Mouse (Mus musculus): ENCODE data around the gene Arid5b.

The Arid5b gene

DNA sequence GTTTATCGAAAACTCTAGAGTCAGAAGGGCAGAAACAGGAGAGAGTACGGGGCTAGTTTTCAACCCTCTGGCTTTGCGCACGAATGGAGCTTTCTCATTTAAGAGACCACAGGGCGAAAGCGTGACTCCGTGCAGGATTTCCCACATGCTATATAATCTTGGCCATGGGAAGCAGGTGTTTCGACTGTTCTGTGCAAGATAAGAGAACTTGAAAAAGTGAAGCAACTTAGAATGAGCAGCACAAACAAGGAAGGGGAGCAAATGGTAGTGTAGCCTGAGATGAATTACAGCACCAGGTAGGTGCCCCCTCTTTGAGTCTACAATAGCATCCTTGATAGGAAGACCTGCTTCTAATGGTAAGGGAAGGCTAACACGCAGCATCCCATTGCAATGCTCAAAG, 118.8 kb downstream of the Arid5b start:
- DNase-seq = no peak

DNA sequence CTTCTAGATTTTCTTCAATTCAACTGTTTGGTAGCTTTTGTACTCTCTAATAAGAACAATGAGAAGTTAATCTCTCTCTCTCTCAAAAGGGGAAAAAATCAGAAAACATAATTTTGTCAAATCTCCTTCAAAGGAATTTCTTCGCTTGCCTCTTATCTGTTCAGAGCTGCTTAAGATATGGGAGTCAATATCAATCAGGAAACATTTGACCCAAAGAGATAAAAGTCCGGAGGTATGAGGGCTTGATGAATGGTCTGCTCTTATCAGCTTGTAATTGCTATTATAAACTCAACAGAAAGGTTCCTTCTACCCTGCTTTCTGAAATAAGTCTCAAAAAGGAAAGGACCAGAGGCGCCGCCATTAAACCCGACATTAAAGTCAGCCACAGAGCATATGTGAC, 120.0 kb downstream of the Arid5b start:
- no peak for DNase-seq

DNA sequence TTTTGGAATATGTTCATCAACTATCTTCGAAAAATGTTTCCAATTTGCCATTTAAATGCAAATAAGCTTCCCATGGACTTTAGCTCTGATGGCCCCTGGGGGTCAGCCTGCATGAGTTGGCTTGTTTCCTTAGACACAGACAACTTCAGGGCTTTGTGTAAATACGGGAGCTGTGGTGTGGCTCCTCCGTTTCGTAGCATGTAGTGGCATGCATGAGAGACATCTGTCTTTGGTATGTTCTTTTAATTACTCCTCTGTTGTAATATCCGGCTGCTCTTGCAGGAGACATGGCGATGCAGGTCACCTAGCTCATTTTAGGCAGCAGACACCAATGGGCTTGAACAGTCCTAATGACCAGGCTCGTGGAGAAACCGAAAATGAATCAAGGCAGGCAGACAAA, 121.0 kb downstream of the Arid5b start:
- no peak for DNase-seq

DNA sequence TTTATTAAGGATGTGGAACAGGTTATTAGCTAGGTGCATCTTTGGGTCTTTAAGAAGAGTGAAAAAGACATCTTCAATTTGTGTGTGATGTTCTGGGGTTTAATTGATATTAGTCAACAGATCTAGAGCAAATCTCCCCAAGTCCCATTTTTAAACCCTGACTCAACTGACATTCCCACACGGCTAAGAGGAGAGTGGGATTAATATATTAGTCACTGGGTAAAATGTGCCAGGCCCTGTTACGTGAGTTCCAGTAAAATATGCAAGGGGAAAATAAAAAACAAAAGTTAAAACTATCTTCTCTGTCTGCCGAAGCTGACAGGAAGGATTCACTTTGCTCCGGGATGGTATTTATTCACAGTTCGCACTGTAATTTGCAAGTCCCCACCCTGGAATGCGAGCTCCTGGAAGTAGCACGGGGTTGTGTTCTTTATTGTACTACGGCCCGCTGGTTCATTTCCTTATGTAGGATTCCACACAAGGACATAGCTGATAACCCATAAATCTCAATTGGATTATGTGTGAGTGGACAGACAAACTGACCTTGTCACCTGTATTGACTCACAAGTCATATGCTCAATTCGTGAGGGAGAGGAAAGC, 121.8 kb downstream of the Arid5b start:
- DNase-seq = no peak

DNA sequence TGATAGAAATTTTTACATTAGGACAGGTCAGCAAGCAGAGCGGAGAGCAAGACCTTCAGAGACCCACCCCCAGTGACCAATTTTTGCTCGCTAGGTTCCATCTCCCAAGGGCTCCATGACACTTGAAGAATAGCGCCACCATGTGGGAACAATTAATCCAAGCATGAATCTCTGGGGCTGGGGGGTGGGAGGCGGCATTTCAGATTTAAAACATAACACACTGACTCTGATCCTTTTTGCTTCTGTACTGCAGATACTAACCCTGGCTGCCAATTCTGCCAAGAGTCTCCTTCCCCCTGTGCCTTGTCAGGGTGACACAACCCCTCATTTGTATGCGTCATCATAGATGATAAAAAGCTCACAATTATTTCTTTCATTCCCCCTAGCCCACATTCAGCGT, 122.4 kb downstream of the Arid5b start:
- DNase-seq = no peak

DNA sequence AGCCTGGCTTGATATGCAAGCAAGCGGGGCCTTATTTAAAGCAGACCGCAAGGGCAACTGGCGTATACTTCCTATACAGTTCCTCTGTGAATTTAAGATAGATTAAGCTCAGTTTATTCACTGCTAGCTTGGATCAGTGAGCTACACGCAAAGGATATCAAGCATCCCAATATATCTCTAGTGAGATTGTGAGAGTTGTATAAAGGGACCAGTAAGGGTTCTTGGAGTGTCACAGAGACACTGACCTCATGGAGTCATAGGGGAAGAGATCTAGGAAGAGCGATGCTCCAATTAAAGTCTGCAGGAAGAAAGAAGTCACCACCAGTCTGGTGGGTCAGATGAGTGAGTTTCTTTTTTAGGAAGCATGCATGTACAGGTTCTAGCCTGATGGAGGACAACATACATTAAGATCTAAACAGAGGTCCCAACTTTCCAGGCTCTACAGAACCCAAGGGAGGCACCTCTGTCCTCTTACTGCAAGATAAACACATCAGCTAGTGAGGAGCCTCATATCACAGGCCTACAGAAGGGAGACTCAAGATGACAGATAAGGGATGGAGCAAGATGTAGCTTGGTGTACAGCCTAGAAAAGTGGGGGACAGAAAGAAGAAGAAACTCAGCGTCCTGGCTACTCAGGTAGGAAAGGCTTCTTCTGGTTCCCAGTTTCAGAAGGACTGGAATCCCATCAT, 123.0 kb downstream of the Arid5b start:
- DNase-seq = no peak

DNA sequence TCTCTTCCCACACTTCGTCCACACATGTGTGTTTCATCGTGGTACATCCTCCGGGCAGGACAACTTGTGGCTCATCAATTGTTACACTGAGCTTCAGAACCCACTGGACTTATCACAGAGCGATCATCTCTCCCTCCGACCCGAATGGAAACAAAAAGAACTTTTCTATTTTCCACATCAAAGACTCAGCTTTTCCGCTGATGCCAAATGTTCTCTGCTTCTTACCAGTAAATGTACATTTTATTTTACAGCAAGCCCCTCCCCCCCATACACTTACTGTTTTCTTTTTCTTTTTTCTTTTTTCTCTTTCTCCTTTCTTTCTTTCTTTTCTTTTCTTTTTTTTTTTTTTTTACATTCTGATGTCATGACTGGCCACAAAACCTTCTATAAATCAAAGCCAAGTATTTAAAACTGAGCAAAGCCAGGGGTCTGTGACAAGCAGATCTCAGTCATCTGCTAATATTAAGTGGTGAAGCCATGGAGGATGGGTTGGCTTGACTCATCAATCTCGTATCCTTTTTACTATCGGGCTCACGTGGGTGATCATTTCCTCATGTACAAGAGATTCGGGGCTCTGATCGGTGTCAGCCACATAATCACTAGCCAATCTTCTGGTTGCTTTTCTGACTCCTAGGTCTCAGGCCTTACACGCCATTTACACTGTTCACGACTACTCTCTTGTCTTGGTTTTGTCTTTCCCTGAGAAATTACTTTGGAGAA, 124.3 kb downstream of the Arid5b start:
- no peak for DNase-seq

DNA sequence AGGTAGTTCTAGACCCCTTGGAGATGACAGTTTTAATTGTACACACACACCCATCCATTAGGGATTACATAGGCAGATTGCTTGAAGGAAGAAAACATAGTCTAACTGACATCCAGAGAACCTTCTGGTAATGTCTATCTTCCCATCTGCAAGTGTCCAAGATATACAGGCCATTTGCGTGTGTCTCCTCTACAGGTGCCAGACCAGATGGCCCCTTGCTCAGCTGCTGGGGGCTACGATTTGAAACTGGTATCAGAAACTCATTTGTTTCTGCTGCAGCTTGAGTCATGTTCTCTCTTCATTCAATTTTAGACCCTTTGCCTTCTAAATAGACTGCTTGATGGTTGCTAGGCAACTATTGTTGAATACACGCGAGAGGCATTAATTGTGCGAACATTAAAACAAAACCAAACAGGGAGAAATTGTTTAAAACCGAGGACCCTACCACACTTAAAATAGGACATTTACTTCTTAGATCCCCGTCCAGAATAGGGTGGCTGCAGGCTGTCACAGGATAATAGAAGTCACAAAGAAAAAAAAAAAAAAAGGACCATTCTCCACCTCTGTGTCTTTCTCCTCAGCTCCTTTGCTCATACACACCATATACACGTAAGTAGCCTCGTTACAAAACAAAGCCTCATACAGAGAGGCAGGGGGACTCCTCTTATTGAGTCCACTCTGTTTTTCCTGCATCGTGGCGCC, 125.0 kb downstream of the Arid5b start:
- DNase-seq = no peak

DNA sequence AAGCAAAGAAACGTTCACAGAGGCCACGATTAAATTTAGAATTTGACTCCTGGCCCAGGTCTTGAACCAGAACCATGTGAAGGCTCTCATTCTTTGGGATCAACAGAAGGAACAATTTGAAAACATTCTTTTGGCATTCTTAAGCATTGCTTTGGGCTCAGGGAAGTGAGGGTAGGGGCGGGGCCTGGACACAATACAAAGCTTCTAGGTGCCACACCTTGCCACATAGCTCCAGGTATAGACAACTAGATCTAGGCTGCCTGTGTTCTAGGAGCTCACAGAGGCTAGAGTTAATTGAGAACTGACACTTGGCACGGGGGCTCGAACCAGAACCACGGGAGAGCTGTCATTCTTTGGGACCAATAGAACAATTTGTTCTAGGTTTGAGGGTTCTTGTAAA, 130.0 kb downstream of the Arid5b start:
- DNase-seq = no peak

DNA sequence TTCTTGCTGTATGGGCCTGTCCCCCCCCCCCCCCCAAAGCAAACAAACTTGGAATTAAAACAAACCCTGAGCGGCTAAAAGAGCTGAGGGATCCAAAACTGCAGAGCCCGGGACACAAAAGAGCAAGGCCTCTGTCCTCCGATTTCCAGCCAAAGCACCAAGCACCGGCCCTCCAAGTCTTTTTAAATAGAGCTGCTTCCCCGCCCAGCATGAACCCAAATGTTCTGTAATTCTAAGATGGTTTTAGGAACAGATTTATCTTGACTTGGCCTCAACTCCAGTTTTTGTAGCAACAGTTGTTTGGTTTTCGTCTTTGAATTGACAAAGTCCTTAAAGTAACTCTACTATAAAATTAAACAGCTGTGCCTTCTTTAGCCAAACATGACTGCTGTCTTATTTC, 130.8 kb downstream of the Arid5b start:
- peak; percentile 41 for DNase-seq

DNA sequence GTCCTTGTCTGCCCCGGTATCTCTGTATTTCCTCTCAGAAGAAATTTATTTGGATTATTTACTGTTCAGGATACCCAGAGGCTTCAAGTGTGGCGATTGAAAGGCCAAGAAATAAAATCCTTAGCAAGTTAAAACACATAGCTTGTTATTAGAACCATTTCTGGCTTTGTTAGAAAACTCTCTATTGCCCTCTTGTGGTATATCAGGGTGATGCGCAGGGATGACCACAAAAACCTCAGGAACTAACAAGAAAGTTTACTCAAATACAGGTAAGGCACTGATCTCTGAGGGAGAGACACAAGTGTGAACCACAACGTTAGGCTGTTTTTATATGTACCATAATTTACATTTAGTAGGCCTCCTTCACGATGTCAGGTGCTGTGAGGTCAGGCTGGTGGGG, 131.7 kb downstream of the Arid5b start:
- peak; percentile 86 for DNase-seq

DNA sequence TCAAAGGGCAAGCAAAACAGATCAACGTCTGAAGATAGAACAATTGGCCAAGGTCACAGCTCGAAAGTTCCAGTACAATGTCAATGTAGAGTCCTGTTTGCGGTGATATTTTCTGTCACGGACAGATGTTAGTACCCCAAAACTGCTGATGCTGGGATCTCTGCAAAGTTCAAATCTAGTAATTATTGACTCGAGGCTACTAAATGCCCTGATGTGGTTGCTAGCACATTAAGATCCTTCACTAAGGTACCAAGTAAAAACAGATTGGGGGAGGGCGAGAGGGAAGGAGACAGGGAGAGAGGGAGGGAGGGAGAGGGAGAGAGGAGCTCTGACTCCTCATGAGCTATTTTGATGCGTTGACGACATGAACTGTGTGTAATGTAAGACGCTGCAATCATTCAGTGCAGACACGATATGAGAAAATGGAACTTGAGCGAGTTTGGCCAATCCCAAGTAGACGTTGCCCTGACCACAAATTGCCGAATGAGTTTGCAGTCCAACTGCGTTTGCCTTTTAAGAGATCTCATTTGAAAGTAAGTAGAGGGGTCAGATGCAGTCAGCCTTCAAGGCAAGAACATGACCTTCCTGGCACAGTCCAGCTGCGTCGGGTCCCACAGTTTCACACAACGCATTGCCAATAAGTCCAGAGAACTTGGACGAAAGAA, 133.1 kb downstream of the Arid5b start:
- DNase-seq = no peak

DNA sequence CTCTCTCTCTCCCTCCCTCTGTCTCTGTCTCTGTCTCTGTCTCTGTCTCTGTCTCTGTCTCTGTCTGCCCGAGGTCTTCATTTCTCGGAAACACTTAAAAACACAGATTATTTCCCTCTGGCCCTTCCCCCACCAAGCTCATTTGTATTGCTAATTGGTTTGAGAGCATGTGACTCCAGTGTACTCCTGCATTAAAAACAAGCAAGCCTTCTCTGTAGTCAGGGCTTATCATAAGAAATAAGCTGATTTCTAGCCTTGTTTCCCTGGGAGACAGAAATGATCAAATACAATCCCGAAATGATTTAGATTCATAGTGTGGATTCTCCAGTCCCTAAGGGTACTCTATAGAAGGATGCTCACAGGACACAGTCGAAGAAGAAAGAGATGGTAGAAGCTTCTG, 136.0 kb downstream of the Arid5b start:
- DNase-seq = no peak

DNA sequence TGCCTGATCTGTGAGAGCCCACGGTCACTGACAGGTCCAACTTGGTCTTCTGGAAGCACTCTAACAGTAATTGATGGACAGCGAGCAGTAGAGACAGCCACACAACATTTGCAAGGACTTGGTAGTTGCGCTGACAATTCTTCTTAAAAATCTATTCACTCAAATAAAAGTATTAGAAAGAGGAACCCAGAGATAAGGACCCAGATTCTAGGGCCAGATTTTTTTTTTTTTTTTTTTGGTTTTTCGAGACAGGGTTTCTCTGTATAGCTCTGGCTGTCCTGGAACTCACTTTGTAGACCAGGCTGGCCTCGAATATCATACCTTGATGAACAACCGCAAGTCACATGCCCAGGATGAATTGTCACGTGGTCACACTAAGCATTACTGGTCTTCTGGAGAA, 137.0 kb downstream of the Arid5b start:
- no peak for DNase-seq

DNA sequence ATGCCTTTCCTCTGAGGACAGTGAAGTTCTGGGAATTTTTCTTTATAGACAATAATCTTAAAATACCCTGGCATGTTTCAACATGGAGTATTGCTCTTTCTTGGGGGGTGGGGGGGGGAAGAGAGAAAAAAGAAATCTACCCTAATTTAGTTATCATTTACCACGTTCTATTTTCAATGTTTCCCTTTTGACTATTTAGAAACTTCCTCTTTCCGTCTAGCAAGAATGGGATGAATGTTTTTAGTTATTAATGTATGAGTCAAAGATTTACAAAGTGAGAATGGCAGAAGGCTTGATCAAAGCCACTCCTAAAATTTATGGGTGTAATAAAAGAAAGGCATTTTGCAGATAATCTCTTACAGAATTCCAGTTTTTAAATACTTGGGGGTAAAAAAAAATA, 137.7 kb downstream of the Arid5b start:
- DNase-seq = no peak

DNA sequence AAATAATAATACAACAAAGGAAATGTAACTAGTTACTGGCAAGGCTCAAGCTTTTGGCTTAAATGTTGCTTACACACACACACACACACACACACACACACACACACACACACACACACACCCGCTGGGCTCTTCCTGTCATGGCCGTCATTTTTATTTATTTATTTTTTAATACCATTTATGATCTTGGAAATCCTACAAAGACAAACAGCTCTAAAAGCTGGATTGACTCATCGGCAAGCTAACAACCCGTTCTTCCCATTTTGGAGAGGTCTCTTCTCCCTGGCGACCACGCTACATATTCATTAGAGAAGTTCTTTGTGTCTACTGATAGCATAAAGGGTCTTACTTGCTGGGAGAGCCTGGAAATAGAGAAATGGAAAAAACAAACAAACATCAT, 138.2 kb downstream of the Arid5b start:
- no peak for DNase-seq

DNA sequence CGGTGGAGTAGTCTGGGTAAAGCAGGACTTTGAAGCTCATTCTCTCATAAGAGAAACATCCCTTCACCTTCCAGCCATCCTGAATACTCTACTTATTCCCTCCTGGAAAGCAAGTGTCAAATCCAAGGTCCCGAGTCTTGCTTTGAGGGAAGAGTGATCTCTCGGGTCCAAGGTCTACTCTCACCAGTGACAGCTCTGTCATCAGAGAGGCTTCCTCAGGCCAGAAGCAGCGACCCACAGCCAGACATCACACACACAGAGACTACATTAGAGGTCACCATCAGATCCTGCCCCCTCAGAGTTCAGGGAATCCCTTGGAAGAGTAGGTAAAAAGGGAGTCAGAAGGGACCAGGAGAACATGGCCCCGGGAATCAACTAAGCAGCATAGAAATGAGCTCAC, 140.4 kb downstream of the Arid5b start:
- no peak for DNase-seq

DNA sequence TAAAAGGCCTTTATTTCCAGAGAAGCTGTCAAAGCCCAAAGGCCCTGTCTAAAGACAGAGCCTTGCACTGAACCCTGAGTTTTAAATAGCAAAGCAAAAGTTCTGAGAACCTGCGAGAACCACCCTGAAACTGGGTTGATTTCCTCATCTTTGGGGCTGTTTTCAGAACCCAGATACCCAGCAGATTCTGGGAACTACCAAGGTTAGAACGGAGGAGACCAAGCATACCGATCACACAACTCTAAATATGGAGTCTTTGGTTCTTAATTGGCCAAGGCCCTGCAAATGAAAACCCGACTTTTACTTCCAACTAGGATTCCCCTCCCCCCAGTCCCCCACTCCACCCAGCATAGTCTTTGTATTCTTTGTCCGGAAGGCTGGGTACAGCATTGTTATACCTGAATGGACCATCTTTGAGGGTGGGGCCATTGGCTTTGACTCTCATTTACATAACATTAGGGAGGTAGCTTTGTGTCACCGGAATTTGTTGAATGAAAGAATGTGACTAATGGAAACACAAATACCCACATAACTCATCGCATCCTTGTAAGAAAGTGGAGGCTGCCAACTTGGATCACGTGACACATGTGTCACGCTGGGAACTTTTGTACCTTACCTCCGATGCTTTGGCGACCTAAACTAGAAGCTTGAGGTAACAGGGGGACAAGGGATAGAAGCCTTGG, 141.2 kb downstream of the Arid5b start:
- peak; percentile 42 for DNase-seq

DNA sequence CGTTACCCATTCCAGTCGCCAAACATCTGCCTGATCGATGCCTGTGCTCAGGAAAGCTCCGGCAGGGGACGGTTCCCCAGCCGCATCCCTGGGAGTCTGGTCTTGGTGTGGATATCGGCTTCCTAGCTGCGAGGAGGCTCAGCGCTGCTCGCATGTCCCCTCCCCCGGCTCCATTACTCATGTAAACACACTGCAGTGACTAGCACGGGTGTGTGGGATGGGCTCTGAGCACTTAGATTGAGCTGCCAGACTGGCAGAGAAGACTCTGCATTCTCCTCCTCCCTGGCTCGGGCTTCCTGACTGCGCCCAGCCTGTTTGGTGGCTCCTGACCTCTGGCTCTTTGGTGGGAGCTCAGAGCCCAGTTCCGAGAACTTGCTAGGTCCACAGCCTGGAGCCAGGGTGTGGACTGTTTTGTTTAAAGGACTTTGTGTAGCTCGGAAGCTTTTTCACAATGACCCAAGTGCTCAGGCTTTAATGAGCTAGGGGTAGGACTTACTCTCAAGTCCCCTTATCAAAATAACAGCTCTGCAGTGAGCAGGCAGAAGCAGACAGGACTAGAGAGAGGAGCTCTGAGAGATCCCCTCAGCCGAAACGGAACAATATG, 142.0 kb downstream of the Arid5b start:
- DNase-seq = peak; percentile 96

DNA sequence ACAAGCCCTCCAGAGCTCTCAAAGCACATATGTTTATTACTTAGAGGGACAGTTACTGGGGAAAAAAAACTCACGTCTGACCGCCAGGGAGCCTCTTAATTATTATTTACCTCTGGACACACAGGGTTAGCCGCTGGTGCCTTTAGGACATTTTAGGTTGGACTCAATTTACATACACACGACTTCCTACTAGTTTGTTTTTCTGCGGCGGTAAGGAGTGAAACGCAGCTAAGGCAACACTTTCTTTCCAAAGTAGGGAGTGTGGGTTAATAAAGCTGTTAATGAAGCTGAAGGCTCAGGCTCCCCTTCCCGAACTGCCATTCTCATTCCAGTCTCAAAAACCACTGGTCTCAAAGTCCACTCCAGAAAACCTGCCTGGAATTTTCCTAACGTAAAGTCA, 142.5 kb downstream of the Arid5b start:
- DNase-seq = peak; percentile 47

DNA sequence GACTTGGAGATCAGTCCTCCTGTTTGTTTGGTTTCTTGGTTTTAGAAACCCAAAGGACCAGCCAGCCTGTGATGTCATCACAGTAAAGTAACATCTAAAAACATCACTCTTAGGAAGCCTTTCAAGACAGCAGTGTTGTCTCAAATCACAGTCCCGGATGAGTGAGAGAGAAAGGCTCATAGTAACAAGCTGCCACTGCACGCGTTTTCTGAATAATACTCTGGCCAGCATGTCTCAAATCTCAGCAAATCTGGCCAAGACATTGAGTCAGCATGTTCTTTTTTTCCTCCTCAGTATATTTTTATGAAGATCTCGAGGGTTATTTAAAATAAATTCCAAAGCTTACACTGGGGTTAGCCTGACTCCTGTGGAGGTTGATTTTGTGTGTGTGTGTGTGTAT, 143.1 kb downstream of the Arid5b start:
- peak; percentile 82 for DNase-seq

DNA sequence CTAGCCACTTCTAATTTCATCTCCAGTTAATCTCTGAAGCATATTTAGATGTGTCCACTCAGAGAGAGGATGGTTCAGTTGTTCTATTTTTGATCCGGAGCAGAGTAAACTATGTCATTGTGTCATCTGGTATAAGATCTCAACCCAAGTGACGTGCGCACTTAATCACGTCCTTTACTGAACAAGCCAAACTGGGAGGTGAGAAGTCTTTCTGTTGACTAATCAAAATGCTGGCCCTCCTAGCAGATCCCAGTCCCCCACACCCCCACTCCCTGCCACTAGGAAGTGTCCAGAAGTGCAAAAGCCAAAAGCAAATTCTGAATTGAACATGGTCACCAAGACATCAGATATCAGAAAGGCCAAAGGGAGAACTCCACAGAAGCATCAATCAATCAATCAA, 144.0 kb downstream of the Arid5b start:
- DNase-seq = peak; percentile 59
